Mouse (Mus musculus): Measurements from ENCODE around the gene Asb13. TPM values are rescaled to one million over a fixed set of nuclear protein-coding genes. Genes with fewer than 3 reads are reported as not detected.
A peak's percentile ranks its signal among the peaks of the same experiment; 100 is the strongest.

Gene Asb13
- total RNA-seq, 2 experiments from 2014 or later, result 7.3 to 9.9 TPM

- no peak for ATAC-seq (replicated peaks; ENCODE audit: low FRiP score, low TSS enrichment, poor library complexity, severe bottlenecking)
Observed at GRCm38 (mm10) chr13:3659163-3660160, 25.6 kb downstream of the Asb13 start.

GRCm38 (mm10) chr13:3664241-3664640, 30.4 kb downstream of the Asb13 start:
- no peak for ATAC-seq (replicated peaks; ENCODE audit: low FRiP score, low TSS enrichment, poor library complexity, severe bottlenecking)

- ATAC-seq (replicated peaks; ENCODE audit: low FRiP score, low TSS enrichment, poor library complexity, severe bottlenecking), result peak; percentile 95
Observed at GRCm38 (mm10) chr13:3665308-3665723, 31.5 kb downstream of the Asb13 start.

DNA sequence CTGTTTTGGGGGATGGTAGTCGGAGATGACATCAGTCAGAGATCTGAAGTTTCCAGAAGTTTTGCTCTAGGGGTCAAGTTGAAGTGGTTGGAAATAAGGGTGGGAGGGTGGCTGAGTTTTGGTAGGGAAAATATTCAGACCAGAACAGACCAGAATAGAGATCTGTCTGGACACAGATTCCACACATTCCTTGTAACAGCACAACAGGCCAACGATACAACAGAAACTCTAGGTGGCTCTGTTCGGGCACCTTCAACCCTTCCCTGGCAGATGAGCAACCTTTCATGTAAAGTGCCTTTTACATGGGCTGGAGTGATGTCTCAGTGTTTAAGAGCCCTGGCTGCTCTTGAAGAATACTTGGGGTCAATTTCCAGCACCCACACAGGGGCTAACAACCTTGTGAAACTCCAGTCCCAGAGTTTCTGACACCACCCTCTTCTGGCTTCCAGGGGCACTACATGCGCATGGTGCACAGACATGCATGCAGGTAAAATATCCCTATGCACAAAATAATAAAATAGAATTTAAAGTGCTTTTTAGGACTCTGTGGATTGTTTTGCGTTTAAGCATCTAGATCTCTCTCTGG, 33.5 kb downstream of the Asb13 start:
- no peak for ATAC-seq (replicated peaks; ENCODE audit: low FRiP score, low TSS enrichment, poor library complexity, severe bottlenecking)

GRCm38 (mm10) chr13:3668068-3668467, 34.2 kb downstream of the Asb13 start:
- ATAC-seq (replicated peaks; ENCODE audit: low FRiP score, low TSS enrichment, poor library complexity, severe bottlenecking), result no peak

- no peak for ATAC-seq (replicated peaks; ENCODE audit: low FRiP score, low TSS enrichment, poor library complexity, severe bottlenecking)
Observed at GRCm38 (mm10) chr13:3669611-3670010, 35.8 kb downstream of the Asb13 start.

- ATAC-seq (replicated peaks; ENCODE audit: low FRiP score, low TSS enrichment, poor library complexity, severe bottlenecking), result no peak
Observed at GRCm38 (mm10) chr13:3670039-3670438, 36.2 kb downstream of the Asb13 start.

DNA sequence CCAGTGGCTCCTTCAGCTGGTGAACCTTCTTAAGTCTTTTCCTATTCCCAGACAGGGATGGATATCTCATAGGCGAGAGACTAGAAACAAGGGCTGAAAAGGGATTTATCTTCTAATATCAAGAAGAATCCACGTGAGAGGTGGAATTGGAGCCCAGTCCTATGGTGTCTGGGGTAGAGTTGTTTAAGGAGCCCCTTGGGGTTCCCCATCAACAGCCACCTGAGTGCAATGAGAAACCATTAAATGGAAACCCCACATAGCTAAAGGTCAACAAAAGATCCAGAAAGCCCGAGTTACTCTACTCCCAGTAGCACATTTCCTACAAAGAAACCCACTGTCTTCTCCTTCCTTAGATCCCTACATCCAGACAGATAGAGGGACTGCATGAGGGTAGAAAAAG, 39.3 kb downstream of the Asb13 start:
- ATAC-seq (replicated peaks; ENCODE audit: low FRiP score, low TSS enrichment, poor library complexity, severe bottlenecking), result no peak

DNA sequence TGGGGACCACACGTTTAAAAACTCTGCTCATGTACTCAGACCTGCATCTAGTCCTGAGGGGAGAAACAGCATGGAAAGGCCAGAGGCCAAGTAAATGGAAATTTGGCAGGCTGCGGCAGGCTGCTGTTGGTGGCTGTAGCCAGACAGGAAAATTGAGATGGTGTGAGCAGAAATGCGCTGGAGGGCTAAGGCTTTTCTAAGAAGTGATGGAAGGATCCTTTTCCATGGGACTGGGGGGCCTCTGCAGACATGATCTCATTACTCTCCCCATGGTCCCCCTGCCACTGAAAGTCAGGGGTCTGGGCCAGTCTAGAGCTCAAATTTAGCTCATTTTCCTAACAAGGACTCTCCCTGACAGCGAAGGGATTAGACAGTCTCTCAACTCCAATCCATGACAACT, 39.8 kb downstream of the Asb13 start:
- ATAC-seq (replicated peaks; ENCODE audit: low FRiP score, low TSS enrichment, poor library complexity, severe bottlenecking), result no peak

- no peak for ATAC-seq (replicated peaks; ENCODE audit: low FRiP score, low TSS enrichment, poor library complexity, severe bottlenecking)
Observed at GRCm38 (mm10) chr13:3675855-3676254, 42.0 kb downstream of the Asb13 start.

GRCm38 (mm10) chr13:3679098-3679497, 45.3 kb downstream of the Asb13 start:
- no peak for ATAC-seq (replicated peaks; ENCODE audit: low FRiP score, low TSS enrichment, poor library complexity, severe bottlenecking)

GRCm38 (mm10) chr13:3686306-3686705, 52.5 kb downstream of the Asb13 start:
- no peak for ATAC-seq (replicated peaks; ENCODE audit: low FRiP score, low TSS enrichment, poor library complexity, severe bottlenecking)

DNA sequence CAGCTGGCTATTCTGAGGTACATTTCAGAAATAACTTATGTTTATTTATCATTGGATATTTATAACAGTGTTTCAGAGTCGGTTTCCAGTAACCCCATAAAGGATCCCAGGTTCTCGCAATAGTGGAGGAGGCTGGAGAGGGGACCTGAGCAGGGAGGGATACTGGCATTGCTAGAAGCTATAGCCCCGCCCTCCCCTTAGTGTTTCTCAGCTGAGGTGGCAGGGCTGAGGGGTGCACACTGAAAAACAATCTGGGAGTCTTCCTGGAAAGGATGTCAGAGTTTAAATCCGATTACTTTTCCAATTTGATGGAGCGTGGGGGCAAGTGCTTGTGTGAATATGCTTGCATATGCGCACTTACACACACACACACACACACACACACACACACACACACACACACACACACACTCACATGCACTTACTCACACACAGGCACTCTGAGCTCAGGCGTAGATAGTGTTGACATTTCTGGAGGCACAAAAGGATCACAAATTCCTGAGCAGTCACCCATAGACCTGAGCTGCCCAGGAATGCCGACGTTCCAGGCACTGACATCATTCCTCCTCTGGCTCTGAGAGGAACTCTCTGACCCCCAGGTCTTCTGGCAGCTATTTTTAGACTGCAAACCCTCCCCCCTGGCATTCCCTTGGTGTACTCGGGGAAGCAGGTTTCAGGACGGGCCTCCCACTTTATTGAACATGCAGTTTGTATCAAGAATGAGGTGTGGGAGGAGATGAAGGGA, 60.9 kb downstream of the Asb13 start:
- no peak for ATAC-seq (replicated peaks; ENCODE audit: low FRiP score, low TSS enrichment, poor library complexity, severe bottlenecking)

DNA sequence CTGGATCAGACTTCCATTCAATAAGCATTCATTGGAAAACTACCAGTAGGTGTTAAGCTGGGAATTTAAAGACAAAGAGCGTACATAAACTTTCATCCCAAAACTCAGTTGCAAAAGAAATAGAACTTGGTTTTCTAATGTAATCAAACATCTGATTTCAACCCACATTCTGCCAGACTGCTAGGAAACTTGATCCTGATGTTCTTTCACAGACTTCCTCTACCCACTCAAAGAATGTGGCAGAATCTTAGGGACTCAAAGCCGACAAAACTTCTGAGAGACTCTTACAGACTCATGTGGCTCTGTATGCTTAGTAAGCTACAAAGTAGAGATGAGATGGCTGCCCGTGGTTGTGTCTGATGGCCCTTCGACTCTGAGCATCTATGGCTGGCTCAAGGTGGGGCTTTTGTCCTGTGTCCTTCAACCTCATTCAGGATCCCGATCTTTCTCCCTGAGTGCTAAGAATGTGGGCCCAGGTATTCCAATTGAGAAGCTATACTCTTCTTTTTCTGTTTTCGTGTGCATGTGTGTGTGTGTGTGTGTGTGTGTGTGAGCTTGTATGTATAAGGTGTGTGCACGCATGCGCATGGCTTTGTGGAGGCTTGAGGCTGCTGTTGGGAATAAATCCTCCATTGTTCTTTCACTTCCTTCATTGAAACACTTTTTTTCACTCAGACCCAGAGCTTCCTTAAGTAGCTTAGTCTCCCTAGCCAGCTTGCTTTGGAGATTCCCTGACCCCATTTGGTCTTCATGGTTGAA, 63.3 kb downstream of the Asb13 start:
- ATAC-seq (replicated peaks; ENCODE audit: low FRiP score, low TSS enrichment, poor library complexity, severe bottlenecking), result no peak

DNA sequence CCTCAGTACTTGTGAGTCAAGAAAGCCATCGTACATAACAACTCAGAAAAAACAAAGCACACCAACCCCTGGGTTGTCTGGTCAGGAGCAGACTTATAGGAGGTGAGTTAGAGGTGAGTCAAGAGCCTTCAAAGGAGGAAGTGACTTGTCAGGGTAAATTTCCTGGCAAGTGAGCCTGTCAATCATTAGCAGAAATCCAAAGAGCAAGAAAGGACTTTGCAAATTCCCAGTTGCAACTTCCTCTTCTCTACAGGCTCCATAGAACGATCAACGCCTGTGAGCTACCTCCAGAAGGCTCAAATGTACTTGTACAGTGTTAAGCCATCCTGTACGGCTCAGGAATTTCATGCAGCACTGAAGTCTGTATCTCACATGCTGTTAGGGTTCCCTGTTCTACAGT, 66.9 kb downstream of the Asb13 start:
- no peak for ATAC-seq (replicated peaks; ENCODE audit: low FRiP score, low TSS enrichment, poor library complexity, severe bottlenecking)

Other genes starting within 250 kb of the Asb13 start
- gene Gdi2, start 96.0 kb upstream of the Asb13 start, total RNA-seq (2014; fragmentation: Nextera tagmentation), result 267 and 287 TPM in 2 replicates
- gene Gdi2, start 96.0 kb upstream of the Asb13 start, total RNA-seq (2017), result 384 and 417 TPM in 2 replicates
- gene Fam208b, start 22.9 kb upstream of the Asb13 start, total RNA-seq (2014; fragmentation: Nextera tagmentation), result 66.5 and 85.9 TPM in 2 replicates
- 45.8 TPM in 2 replicates for gene Fam208b, start 22.9 kb upstream of the Asb13 start, total RNA-seq (2017)
- not detected in 2 replicates for gene Calml3, start 170.3 kb downstream of the Asb13 start, total RNA-seq (2014; fragmentation: Nextera tagmentation)
- not detected in 2 replicates for gene Calml3, start 170.3 kb downstream of the Asb13 start, total RNA-seq (2017)
- not detected in 2 replicates for gene Calm4, start 203.7 kb downstream of the Asb13 start, total RNA-seq (2014; fragmentation: Nextera tagmentation)
- gene Calm4, start 203.7 kb downstream of the Asb13 start, total RNA-seq (2017), result not detected in 2 replicates
- gene Calm5, start 220.1 kb downstream of the Asb13 start, total RNA-seq (2014; fragmentation: Nextera tagmentation), result not detected in 2 replicates
- gene Calm5, start 220.1 kb downstream of the Asb13 start, total RNA-seq (2017), result not detected in 2 replicates

Measured in megakaryocyte-erythroid progenitor cell, adult 5-6 weeks (primary cell).